Mouse (Mus musculus) mouse trophoblast stem cell (cell line): ENCODE measurements around the gene Klf5.

Source experiments
- in situ Hi-C, 2 experiments: fragments of 300-500 bp; cut with MseI, MboI; formaldehyde crosslinking; loops; 2 replicates in 1 of 2; 3 replicates in 1 of 2; pipeline ENCODE4 v1.15.1; 2025

Gene Klf5

DNA sequence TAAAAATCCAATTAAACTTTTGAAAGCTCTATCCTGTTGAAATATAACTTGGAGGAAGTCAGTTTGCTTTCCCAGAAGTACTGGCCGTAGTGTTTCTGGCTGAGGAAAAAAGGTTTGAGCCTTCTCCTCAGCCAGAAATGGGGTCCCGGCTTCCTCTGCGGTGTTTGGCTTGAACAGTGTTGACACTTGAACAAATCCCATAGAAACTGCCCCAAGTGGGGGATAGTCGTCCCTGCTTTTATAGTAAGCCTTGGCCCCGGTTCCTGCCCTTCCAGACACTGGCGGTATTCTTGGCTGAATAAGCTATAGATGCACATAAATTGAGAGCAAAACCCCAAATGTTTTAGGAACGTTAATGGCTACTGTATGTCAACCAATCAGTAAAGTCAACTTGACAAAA lies 11.9 kb downstream of the Klf5 start:
- in situ Hi-C loops: no loop called here

- in situ Hi-C loops: no loop called here
Measured at GRCm38 (mm10) chr14:99313062-99313461, 14.6 kb downstream of the Klf5 start.

DNA sequence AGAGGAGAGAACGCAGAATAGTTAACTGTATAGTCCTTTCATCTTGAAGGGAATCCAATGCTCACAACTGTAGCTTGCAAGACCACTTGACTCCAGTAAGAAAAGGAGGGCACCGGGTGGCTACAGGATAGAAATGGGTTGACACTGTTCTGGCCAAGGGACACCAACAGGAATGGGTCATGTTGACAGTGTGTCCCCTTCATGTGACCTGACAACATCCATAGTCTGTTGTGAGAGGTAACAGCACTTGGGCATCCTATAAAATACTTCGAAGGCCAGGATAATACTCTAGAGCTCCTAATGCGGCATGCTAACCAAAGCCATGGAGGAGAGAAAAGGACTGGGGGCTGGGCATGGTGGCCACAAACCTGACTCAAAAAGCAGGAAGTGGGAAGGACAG lies 17.8 kb downstream of the Klf5 start:
- in situ Hi-C loops: no loop called here

GRCm38 (mm10) chr14:99320736-99321135 lies 22.2 kb downstream of the Klf5 start:
- in situ Hi-C loops: no loop called here

- in situ Hi-C loops: no loop called here
Measured at GRCm38 (mm10) chr14:99323376-99323775, 24.9 kb downstream of the Klf5 start.

DNA sequence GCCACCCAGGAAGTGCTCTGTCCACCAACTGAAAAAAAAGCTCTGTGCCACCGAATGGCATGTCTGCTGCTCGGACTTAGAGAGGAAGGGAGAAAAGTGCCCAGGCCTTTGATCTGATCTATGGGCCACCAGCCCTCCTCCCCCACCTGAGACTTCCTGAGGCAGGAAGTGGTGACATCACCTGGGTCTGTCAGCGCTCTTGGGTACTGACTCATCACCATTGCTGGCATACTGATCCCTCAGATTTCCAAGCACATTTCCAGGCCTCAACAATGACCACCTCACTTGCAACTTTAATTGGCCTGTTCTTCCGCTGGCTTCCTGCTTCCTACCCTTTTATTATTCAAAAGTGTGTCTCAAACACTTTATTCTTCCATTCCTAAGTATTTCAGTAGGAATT lies 26.0 kb downstream of the Klf5 start:
- in situ Hi-C loops: no loop called here

DNA sequence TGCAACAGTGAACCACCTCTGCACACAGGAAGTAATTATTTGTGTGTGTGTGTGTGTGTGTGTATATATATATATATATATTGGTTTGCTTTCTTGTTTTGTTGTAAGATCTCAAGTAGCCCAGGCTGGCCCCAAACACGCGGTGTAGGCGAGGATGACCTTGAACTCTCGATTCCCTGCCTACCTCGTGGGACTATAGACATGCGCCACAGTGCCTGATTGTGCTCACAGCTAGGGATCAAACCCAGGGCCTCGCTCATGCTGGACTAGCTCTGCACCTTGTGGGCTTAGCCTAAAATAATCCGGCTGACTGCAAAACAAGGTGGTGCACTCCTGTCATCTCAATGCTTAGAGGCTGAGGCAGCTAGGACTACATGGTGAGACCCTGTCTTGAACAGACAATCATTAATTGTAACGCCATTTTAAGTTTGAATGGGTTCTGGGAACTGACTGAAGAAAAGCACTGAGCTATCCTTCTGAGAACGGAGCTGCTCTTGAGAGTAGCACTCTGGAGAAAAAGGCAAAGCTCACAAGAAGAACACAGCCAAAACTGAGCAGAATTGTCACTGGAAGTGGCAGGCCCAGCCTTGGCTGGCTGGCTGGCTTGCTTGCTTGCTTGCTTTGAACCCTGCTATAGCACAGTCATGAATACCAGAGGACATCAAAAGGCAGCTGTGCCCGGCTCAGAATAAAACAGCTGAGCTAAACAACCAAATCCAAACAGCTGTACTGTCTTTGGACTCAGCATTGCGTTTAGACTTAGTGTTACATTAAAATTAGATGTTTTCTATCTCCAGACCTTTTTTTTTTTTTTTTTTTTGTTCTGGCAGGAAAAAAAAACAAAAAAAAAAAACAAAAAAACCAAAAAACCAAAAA lies 27.3 kb downstream of the Klf5 start:
- in situ Hi-C loops: no loop called here

GRCm38 (mm10) chr14:99336598-99336997 lies 38.1 kb downstream of the Klf5 start:
- in situ Hi-C loops: no loop called here

- in situ Hi-C loops: no loop called here
Measured at GRCm38 (mm10) chr14:99339021-99339420, 40.5 kb downstream of the Klf5 start.

GRCm38 (mm10) chr14:99339681-99340522 lies 41.4 kb downstream of the Klf5 start:
- in situ Hi-C loops: no loop called here

DNA sequence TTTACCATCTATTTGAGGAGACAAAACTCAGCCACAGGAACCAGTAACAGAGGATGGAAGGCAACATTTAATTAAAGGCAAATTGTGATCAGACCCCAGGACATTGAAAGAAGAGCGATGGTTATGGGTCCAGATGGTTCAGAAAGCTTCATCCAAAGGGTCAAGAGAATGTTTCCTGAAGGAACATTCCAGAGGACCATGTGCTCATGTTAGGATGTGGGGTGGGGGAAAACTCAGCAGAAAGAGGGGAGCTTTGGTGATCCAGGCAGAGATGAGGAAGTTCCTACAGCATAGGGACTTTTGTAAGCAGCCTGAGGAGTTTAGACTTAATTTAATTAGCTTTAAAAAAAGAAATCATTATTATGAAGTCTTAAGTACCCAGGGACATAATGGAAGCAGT lies 42.2 kb downstream of the Klf5 start:
- in situ Hi-C loops: no loop called here

DNA sequence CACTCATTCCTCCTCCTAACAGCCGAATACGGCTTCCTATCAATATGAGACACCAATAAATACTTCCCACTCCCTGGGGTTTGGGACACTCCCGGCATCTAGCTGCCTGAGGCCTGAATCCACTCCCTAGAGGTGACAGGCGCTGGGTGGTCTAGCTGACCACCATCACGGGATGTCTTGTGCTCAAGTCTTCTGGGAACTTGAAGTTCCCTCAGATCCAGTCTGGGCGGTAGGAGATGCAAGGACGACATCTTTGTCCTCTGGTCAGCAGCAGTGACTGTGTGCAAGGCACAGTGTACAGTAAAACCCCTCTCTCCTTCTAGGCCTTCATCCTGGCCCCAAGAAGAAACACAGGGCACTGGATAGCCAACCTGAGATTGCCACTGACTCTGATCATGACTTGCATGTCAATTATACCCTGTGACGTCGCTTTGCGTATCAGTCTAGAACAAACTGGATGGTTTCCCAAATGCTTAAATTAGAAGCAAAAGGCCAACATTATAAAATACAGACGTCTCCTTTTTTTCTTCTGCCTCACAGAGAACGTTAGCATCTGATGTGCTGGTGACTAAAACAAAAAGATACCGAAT lies 49.8 kb downstream of the Klf5 start:
- in situ Hi-C loops: no loop called here

- in situ Hi-C loops: no loop called here
Measured at GRCm38 (mm10) chr14:99349606-99350005, 51.1 kb downstream of the Klf5 start.

DNA sequence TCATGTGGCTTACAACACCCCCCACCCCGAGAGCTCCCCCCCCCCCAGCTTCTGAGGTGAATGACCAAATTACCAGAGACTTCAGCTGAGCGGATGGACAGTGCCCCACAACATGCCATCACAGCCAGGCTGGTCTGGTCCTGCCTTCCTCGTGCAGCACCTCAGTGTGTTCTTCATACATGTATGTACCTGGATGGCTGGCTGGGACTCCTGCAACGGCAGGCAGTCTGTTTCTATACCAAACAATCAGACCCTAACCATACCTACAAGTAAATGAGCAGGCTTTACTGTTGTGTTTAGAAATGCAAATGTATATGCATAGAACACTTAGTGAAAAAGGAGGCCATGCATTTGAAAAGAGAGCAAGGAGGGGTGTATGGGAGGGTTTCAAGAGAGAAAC lies 54.5 kb downstream of the Klf5 start:
- in situ Hi-C loops: no loop called here

GRCm38 (mm10) chr14:99354046-99354445 lies 55.6 kb downstream of the Klf5 start:
- in situ Hi-C loops: no loop called here

DNA sequence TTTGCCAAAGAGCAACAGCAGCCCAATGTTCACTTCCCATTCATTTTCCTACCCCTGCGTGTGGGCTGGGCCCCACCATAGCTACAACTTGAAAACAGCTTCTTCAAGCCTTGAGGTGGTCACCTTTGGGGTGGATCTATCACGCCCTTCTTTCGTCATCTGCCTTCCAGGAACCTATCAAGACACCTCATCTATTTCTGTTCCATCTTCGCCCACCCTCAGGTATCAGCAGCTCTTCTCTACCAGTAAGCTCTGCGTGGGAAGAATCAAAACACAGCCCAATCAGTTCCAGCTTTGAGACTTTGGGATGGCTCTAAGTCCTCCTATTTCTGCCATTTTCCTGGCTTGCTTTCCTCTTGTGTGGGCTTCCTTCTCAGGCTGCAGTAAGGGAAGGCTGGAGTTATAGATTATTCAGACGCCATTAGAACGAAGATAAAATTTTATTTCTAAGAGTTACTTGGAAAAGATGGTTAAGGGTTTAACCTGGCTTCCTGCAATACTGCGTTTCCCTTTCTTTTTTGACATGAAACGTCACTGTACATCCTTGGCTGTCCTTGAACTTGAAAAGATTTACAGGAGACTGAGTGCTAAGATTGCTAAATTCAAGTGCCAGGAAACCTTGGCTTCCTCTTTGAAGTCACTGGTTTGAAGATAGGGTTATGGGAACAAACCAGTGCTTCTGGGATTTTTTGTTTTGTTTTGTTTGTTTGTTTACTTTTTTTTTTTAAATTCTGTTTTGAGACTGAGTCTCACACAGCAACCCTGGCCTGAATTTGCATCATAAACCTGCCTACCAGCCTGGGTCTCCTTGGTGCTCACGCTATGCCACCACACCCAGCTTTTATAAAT lies 56.5 kb downstream of the Klf5 start:
- in situ Hi-C loops: no loop called here

GRCm38 (mm10) chr14:99355610-99355870 lies 57.0 kb downstream of the Klf5 start:
- in situ Hi-C loops: no loop called here

DNA sequence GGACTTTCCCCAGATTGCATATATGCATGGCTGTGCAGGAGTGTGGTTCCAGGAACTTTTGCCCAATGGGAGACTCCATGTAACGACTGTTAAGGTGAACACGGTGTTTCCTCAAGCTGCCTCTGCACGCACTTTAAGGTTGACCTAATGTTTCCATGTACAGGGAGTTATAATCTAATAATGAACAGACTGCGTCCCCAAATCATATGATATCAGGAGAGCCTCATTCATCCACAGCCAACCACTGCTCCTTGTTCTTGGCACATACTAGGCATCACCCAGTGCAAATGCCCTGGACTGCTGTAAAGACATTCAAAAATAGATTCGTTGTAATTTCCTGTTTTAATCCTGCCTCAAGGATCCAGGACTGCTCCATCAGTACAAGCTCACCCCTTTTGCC lies 64.5 kb downstream of the Klf5 start:
- in situ Hi-C loops: no loop called here

DNA sequence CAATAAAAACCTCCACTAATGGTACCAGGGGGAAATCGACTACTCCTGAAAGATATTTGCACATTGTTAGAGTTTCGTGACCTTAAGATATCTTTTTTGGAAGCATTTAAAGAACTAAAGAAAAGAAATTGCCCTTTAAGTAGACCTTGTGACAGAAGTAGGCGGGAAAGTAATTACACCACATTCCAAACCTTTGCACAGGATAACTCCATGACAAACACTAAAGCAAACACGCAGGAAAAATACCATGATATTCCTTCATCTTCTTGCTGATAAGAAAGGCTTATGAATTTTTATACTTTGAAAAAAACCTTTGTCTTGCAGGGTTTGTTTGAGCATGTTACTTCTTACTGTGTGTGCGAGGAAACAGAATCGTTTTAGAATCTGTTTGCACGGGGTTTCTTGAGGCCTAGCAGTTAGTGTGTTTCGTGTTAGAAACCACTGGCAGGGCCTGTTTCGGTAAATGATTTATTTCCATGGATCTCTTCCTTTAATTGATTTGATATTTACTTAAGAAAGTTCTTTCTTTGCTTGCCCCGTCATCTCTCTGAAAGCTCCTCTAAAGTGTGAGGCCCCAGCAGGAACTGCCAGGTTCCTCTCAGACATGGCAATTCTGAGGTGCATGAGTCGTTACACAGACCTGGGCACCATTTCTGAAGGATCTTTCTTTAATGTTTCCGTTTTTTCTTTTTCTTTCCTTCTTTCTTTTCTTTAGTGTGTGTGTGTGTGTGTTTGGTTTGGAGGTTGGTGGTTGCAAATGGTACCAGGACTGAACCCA lies 65.7 kb downstream of the Klf5 start:
- in situ Hi-C loops: no loop called here
